Mouse (Mus musculus) cortical plate, adult 2 months (tissue): Measurements from ENCODE around the gene D8Ertd738e.

ENCODE experiments used
- CTCF ChIP-seq: fragments of 200-500 bp; IDR thresholded peaks from 2 replicates; pipeline ENCODE4 v1.5.1; 2011; ENCODE audit warnings: mild to moderate bottlenecking, control low read depth, low read length; ENCODE audit not compliant: insufficient read depth; ENCODE audit errors: extremely low read depth
- POLR2A ChIP-seq: fragments of 200-500 bp; IDR thresholded peaks from 2 replicates; pipeline ENCODE4 v1.6.1; 2011; ENCODE audit warnings: mild to moderate bottlenecking, low read length, control low read depth; ENCODE audit not compliant: insufficient read depth; ENCODE audit errors: extremely low read depth

- TF ChIP-seq POLR2A (no peak), CTCF (no peak)
Measured at GRCm38 (mm10) chr8:84200126-84200555, 49.4 kb downstream of the D8Ertd738e start.
